In genomic region chr13:56774304-56774703, GRCm38 (mm10) we compare ENCODE assay signal across 14 mouse cellular contexts. TPM values are rescaled to one million over a fixed set of nuclear protein-coding genes. Genes with fewer than 3 reads are reported as not detected.
DNase-seq lines count a peak whose midpoint lies in the region; ATAC-seq and TF ChIP-seq lines count a peak whose summit lies in the region.
"Had no signal": no experiment of that assay in that cellular context is flagged by ENCODE, and none has a peak within 500 bp of the region (broad histone marks: within the 10 kb centered on the region; RNA-seq: fewer than 3 reads in every experiment).

No protein-coding gene starts in this region.

- no peak for DNase-seq in layer of hippocampus, adult 2 months (ENCODE audit: low spot score in 2 of 2)
- no peak for DNase-seq in layer of hippocampus, postnatal 10 days (ENCODE audit: low spot score in 2 of 2)
- DNase-seq in splenic B cell, adult 2 months (ENCODE audit: low read depth, low spot score), result peak; percentile 42
- DNase-seq in urinary bladder, postnatal 10 days (ENCODE audit: low spot score), result no peak
- no peak for DNase-seq in T-cell, adult 2 months (ENCODE audit: low spot score)
- DNase-seq in frontal cortex, postnatal 25 days (ENCODE audit: low spot score in 2 of 2), result no peak
- DNase-seq: cerebellum, adult 11 months; kidney, postnatal 4 days had no signal

- H3K4me3 ChIP-seq in layer of hippocampus, adult 2 months, result no peak overlapping the region
- H3K4me3 ChIP-seq in forebrain, embryonic 16.5 days (replicated peaks; ENCODE audit: low read length), result no peak overlapping the region
- H3K4me3 ChIP-seq: erythroblast, embryonic 14.5 days; heart, embryonic 13.5 days; limb, embryonic 13.5 days had no signal

- H3K9me3 ChIP-seq in forebrain, embryonic 16.5 days (ENCODE audit: control insufficient read depth, low read length), result no peaks in the 10 kb centered on the region
- H3K9me3 ChIP-seq: heart, embryonic 13.5 days; limb, embryonic 13.5 days had no signal

- WGBS in forebrain, embryonic 16.5 days, result 6% methylated on average over 5 of the region's 5 CpGs

- H3K9ac ChIP-seq in forebrain, embryonic 16.5 days (replicated peaks; ENCODE audit: low read depth, low read length), result peak overlapping the region; percentile 37
- H3K9ac ChIP-seq: heart, embryonic 13.5 days; limb, embryonic 13.5 days had no signal

- ATAC-seq in forebrain, embryonic 16.5 days, result peak; percentile 84
- peak; percentile 86 for ATAC-seq in megakaryocyte progenitor cell, adult 5-6 weeks (replicated peaks; ENCODE audit: poor library complexity)

- peaks cover 33% of the 10 kb centered on the region for H3K4me1 ChIP-seq in forebrain, embryonic 16.5 days (replicated peaks; ENCODE audit: control insufficient read depth, insufficient read depth, low read length)

- no peaks in the 10 kb centered on the region for H3K36me3 ChIP-seq in forebrain, embryonic 16.5 days (ENCODE audit: control insufficient read depth, insufficient read depth)
- H3K36me3 ChIP-seq in splenic B cell, adult 2 months (ENCODE audit: control insufficient read depth, insufficient read depth, low read length, poor library complexity, severe bottlenecking), result no peaks in the 10 kb centered on the region
- H3K36me3 ChIP-seq: heart, embryonic 13.5 days; limb, embryonic 13.5 days had no signal

- TF ChIP-seq CTCF in layer of hippocampus, adult 2 months (conservative IDR thresholded peaks at IDR 0.05), result no peak

- H3K27ac ChIP-seq in layer of hippocampus, adult 2 months, result peak overlapping the region; percentile 51; the same call in 1 of the 2 replicates
- H3K27ac ChIP-seq in forebrain, embryonic 16.5 days (ENCODE audit: low read length), result peak overlapping the region; percentile 83
- H3K27ac ChIP-seq: heart, embryonic 13.5 days; limb, embryonic 13.5 days; macrophage had no signal

- H3K4me2 ChIP-seq in forebrain, embryonic 16.5 days (ENCODE audit: low read length), result peak overlapping the region; percentile 26
- H3K4me2 ChIP-seq: heart, embryonic 13.5 days; limb, embryonic 13.5 days had no signal

- H3K27me3 ChIP-seq in forebrain, embryonic 16.5 days (replicated peaks; ENCODE audit: control insufficient read depth, insufficient read depth, low read length), result no peaks in the 10 kb centered on the region
- H3K27me3 ChIP-seq in splenic B cell, adult 2 months (ENCODE audit: control insufficient read depth, insufficient read depth, low read length, poor library complexity, severe bottlenecking), result no peaks in the 10 kb centered on the region
- H3K27me3 ChIP-seq: heart, embryonic 13.5 days; limb, embryonic 13.5 days had no signal

RNA-seq across cellular contexts. Expression of gene Gm45623, which starts 20.7 kb away (rescaled TPM):
- total RNA-seq in layer of hippocampus, adult 2 months (2021), result 1 to 10 TPM in 1 of 2 experiments, under 1 TPM in 1; 0.96 to 1.6 TPM
- under 1 TPM; 0.54 to 0.98 TPM for total RNA-seq in layer of hippocampus, postnatal 10 days (2021)
- 0.99 and 1.1 TPM in 2 replicates for polyA plus RNA-seq in forebrain, embryonic 16.5 days (2015; fragmentation: Nextera tagmentation; extraction: Ambion mirVana)
- total RNA-seq in megakaryocyte progenitor cell, adult 5-6 weeks (2015), result not detected in 2 replicates
- not detected in 2 replicates for total RNA-seq in megakaryocyte progenitor cell, adult 5-6 weeks (2017)
- polyA plus RNA-seq: erythroblast, embryonic 14.5 days; macrophage had no signal
